Mouse (Mus musculus) thymus, adult 2 months (tissue): Measurements from ENCODE around the gene Rnase12.

Source experiments
- CTCF ChIP-seq: fragments of 200-500 bp; IDR thresholded peaks from 2 replicates; pipeline ENCODE4 v1.5.1; 2012; ENCODE audit warnings: mild to moderate bottlenecking, control low read depth, low read length, moderate library complexity, borderline replicate concordance; ENCODE audit not compliant: control insufficient read depth, poor library complexity, insufficient read depth; ENCODE audit errors: extremely low read depth
- POLR2A ChIP-seq: fragments of 200-500 bp; IDR thresholded peaks from 2 replicates; pipeline ENCODE4 v1.6.1; 2012; ENCODE audit warnings: mild to moderate bottlenecking, low read length, control low read depth, moderate library complexity; ENCODE audit not compliant: control insufficient read depth, poor library complexity, insufficient read depth; ENCODE audit errors: extremely low read depth

- no peak for TF ChIP-seq CTCF
- no peak for TF ChIP-seq POLR2A
Measured at GRCm38 (mm10) chr14:51085086-51085485, 27.6 kb upstream of the Rnase12 start.
